Mouse (Mus musculus) forebrain, embryonic 13.5 days (tissue): ENCODE data around the gene Actl11. TPM values are rescaled to one million over a fixed set of nuclear protein-coding genes. Genes with fewer than 3 reads are reported as not detected.

Experiments
- ATAC-seq: fragments of 200-750 bp; cut with Nextera tagmentation; 2 replicates; pipeline ENCODE4 v1.8.0; 2017
- H3K27ac ChIP-seq: fragments of 300-500 bp; sonication (generic); 2 replicates; pipeline ENCODE4 v1.5.1; 2015; ENCODE audit warnings: inconsistent platforms, mild to moderate bottlenecking, moderate library complexity
- H3K27me3 ChIP-seq: fragments of 300-500 bp; sonication (generic); 2 replicates; pipeline ENCODE4 v1.6.1; 2015; ENCODE audit warnings: mild to moderate bottlenecking, inconsistent platforms
- H3K36me3 ChIP-seq: fragments of 300-500 bp; sonication (generic); 2 replicates; pipeline ENCODE4 v1.6.1; 2015; ENCODE audit warnings: mild to moderate bottlenecking, inconsistent platforms; ENCODE audit not compliant: poor library complexity, severe bottlenecking
- H3K4me1 ChIP-seq: fragments of 300-500 bp; sonication (generic); 2 replicates; pipeline ENCODE4 v1.6.1; 2015; ENCODE audit warnings: inconsistent platforms
- H3K4me2 ChIP-seq: fragments of 300-500 bp; sonication (generic); 2 replicates; pipeline ENCODE4 v1.6.1; 2015; ENCODE audit warnings: inconsistent platforms, mild to moderate bottlenecking, moderate library complexity
- H3K4me3 ChIP-seq: fragments of 300-500 bp; sonication (generic); 2 replicates; pipeline ENCODE4 v1.5.1; 2015; ENCODE audit warnings: mild to moderate bottlenecking, inconsistent platforms
- H3K9ac ChIP-seq: fragments of 300-500 bp; sonication (generic); 2 replicates; pipeline ENCODE4 v1.6.1; 2015; ENCODE audit warnings: mild to moderate bottlenecking, inconsistent platforms
- H3K9me3 ChIP-seq: fragments of 300-500 bp; sonication (generic); replicated peaks from 2 replicates; pipeline ENCODE4 v1.6.1; 2016; ENCODE audit warnings: inconsistent platforms
- WGBS: fragments of 180-500 bp; shearing (Covaris S2); methylation state at CpG from one replicate; pipeline ENCODE4 v1.1.7; 2015; 5-methylcytosine and 5-hydroxymethylcytosine counted together
- polyA plus RNA-seq: library from polyadenylated mRNA; unstranded; fragments of >200 nt; fragmentation: Nextera tagmentation; extraction: Ambion mirVana; gene quantifications from 2 replicates; pipeline ENCODE4 v1.2.1, GENCODE M21; 2015

Gene Actl11
- polyA plus RNA-seq, 1 experiment from 2014 or later = not detected

DNA sequence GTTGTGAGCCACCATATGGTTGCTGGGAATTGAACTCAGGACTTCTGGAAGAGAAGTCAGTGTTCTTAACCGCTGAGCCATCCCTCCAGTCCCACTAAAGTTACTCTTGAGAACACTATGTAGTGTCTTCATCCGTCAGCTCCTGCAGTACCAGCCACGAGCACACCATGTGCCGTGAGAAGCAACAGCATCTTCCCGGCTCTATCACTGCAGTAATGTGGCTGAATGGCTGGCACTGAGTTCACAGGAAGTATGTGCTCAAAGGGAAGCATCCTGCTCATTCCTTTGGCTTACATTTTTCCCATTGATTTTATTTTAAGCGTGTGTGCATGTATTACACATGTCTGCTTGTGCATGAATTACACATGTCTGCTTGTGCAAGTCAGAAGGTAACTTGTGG is 39.2 kb downstream of the Actl11 start:
- WGBS = 92% methylated on average over 6 of the region's 6 CpGs
- Histone ChIP-seq H3K27ac (no peak overlapping the region), H3K9ac (no peak overlapping the region), H3K27me3 (no peaks in the 10 kb centered on the region), H3K4me3 (no peak overlapping the region), H3K4me1 (no peaks in the 10 kb centered on the region), H3K4me2 (no peak overlapping the region), H3K36me3 (peaks cover 65% of the 10 kb centered on the region), H3K9me3 (no peaks in the 10 kb centered on the region)
- no peak for ATAC-seq

GRCm38 (mm10) chr9:107968531-107968930 is 40.3 kb downstream of the Actl11 start:
- H3K4me2 ChIP-seq = no peak overlapping the region
- H3K4me1 ChIP-seq = no peaks in the 10 kb centered on the region
- H3K9ac ChIP-seq = no peak overlapping the region
- 94% methylated on average over 7 of the region's 7 CpGs for WGBS
- peaks cover 55% of the 10 kb centered on the region for H3K36me3 ChIP-seq
- no peak overlapping the region for H3K4me3 ChIP-seq
- H3K9me3 ChIP-seq = no peaks in the 10 kb centered on the region
- H3K27me3 ChIP-seq = no peaks in the 10 kb centered on the region
- H3K27ac ChIP-seq = no peak overlapping the region
- ATAC-seq = no peak

DNA sequence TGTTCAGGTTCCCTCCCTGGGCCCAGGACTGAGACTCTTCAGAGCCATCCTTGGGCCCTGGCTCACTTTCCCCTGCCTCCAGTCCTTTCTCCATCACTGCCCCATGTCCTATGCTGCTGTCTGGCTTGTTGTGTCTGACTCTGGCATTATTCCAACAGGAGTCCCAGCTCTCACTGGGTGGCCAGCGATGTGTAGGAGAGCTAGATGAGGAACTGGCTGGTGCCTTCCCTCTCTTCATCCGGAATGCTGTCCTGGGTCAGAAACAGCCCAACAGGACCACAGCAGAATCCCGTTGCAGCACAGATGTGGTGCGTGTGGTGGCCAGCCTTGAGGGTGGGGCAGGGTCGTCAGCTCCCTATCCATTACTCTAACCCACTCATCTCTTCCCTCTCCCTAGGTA is 42.0 kb downstream of the Actl11 start:
- H3K27ac ChIP-seq = no peak overlapping the region
- WGBS = 91% methylated on average over 5 of the region's 5 CpGs
- H3K4me3 ChIP-seq = no peak overlapping the region
- no peaks in the 10 kb centered on the region for H3K27me3 ChIP-seq
- no peak overlapping the region for H3K9ac ChIP-seq
- peaks cover 39% of the 10 kb centered on the region for H3K36me3 ChIP-seq
- ATAC-seq = no peak
- H3K9me3 ChIP-seq = no peaks in the 10 kb centered on the region
- H3K4me2 ChIP-seq = no peak overlapping the region
- H3K4me1 ChIP-seq = no peaks in the 10 kb centered on the region

GRCm38 (mm10) chr9:107971690-107972541 is 43.6 kb downstream of the Actl11 start:
- Histone ChIP-seq H3K36me3 (peaks cover 38% of the 10 kb centered on the region), H3K9ac (no peak overlapping the region), H3K4me1 (no peaks in the 10 kb centered on the region), H3K9me3 (no peaks in the 10 kb centered on the region), H3K4me3 (no peak overlapping the region), H3K27ac (no peak overlapping the region), H3K4me2 (no peak overlapping the region), H3K27me3 (no peaks in the 10 kb centered on the region)
- no peak for ATAC-seq
- WGBS = 88% methylated on average over 8 of the region's 8 CpGs

- Histone ChIP-seq H3K4me2 (no peak overlapping the region), H3K4me3 (no peak overlapping the region), H3K4me1 (no peaks in the 10 kb centered on the region), H3K9ac (no peak overlapping the region), H3K27ac (no peak overlapping the region), H3K27me3 (no peaks in the 10 kb centered on the region), H3K9me3 (no peaks in the 10 kb centered on the region), H3K36me3 (peaks cover 24% of the 10 kb centered on the region)
- 88% methylated on average over 10 of the region's 10 CpGs for WGBS
- ATAC-seq = no peak
Measured at GRCm38 (mm10) chr9:107974491-107975171, 46.4 kb downstream of the Actl11 start.

DNA sequence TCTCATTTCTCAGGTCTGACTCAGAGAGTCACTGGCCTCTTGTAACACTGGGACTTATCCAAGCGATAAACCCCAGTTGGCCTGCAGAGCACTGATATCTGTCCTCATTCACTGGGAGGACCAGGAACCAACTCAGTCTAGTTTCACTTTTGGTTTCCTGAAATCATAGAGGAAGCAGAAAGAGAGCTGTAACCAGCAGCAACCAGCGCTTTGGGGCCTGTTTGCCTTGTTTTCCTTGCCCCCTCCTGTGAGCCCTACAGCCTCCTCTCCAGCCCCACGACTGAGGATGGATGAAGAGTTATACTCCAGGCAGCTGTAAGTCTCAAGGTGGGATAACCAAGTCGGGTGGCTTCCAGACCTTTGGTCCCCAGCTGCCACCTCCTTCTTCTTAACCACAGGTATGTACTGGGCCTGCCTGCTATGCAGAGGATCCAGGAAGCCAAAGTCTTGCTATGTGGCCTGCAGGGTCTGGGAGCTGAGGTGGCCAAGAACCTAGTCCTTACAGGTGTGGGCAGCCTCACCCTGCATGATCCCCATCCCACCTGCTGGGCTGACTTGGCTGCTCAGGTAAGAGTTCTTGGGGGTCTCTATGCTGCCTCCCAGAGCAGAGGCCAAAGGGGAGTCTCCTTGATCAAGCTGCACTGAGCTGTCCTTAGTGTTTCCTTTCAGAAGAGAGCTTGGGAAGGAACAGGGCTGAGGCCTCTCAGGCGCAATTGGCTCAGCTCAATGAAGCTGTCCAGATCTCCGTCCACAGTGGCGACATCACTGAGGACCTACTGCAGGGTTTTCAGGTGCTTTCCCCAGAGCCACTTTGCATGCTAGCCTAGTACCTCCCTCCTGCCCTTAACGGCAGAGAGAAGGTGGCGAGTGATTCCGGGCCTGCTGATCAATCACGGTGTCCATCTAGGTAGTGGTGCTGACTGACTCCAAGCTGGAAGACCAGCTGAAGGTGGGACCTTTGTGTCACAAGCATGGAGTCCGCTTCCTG is 47.4 kb downstream of the Actl11 start, which contains the start of gene Uba7:
Gene Uba7, plus strand, starts transcription at position 107 of the 988 bp plus-strand sequence.
- Histone ChIP-seq H3K4me2 (no peak within 1 kb of the TSS), H3K4me1 (no peaks in the 10 kb centered on the region), H3K27ac (no peak within 1 kb of the TSS), H3K36me3 (peaks cover 13% of the 10 kb centered on the region), H3K4me3 (no peak within 1 kb of the TSS), H3K27me3 (no peaks in the 10 kb centered on the region), H3K9me3 (no peaks in the 10 kb centered on the region), H3K9ac (no peak within 1 kb of the TSS)
- WGBS = 73% methylated on average over 12 of the region's 12 CpGs
- ATAC-seq = no peak

- Histone ChIP-seq H3K9ac (no peak overlapping the region), H3K4me1 (peaks cover 25% of the 10 kb centered on the region), H3K27me3 (peaks cover under 1% of the 10 kb centered on the region; the same call in 1 of the 2 replicates), H3K4me2 (no peak overlapping the region), H3K36me3 (no peaks in the 10 kb centered on the region), H3K27ac (no peak overlapping the region), H3K9me3 (no peaks in the 10 kb centered on the region), H3K4me3 (no peak overlapping the region)
- ATAC-seq = no peak
- WGBS = 85% methylated on average over 12 of the region's 12 CpGs
Measured at GRCm38 (mm10) chr9:107978815-107979214, 50.5 kb downstream of the Actl11 start.

Other genes with a start within 250 kb of the Actl11 start
- 1.3 and 1.8 TPM in 2 replicates for gene Gnat1, start 248.8 kb upstream of the Actl11 start, polyA plus RNA-seq
- 6.8 and 7.7 TPM in 2 replicates for gene Sema3f, start 218.0 kb upstream of the Actl11 start, polyA plus RNA-seq
- gene Rbm5, start 157.5 kb upstream of the Actl11 start, polyA plus RNA-seq = 256 and 261 TPM in 2 replicates
- gene Rbm6, start 55.2 kb upstream of the Actl11 start, polyA plus RNA-seq = 125 and 129 TPM in 2 replicates
- 18.9 and 20.6 TPM in 2 replicates for gene Mon1a, start 40.3 kb upstream of the Actl11 start, polyA plus RNA-seq
- gene Mst1r, start 21.6 kb upstream of the Actl11 start, polyA plus RNA-seq = 0.46 and 0.74 TPM in 2 replicates
- gene Camkv, start 7.2 kb downstream of the Actl11 start, polyA plus RNA-seq = 23.6 and 27.2 TPM in 2 replicates
- 21.7 and 23.6 TPM in 2 replicates for gene Traip, start 21.7 kb downstream of the Actl11 start, polyA plus RNA-seq
- 2.7 and 3.1 TPM in 2 replicates for gene Uba7, start 47.0 kb downstream of the Actl11 start, polyA plus RNA-seq
- 0.44 and 0.62 TPM in 2 replicates for gene Gm20661, start 54.6 kb downstream of the Actl11 start, polyA plus RNA-seq
- 10.8 and 11.1 TPM in 2 replicates for gene Inka1, start 57.4 kb downstream of the Actl11 start, polyA plus RNA-seq
- 0.69 and 1.3 TPM in 2 replicates for gene Cdhr4, start 64.0 kb downstream of the Actl11 start, polyA plus RNA-seq
- 0.52 TPM in 1 of 2 replicates, not detected in the other for gene Gm20662, start 67.9 kb downstream of the Actl11 start, polyA plus RNA-seq
- gene Ip6k1, start 74.0 kb downstream of the Actl11 start, polyA plus RNA-seq = 73.6 and 83.9 TPM in 2 replicates
- gene Gmppb, start 120.8 kb downstream of the Actl11 start, polyA plus RNA-seq = 20.8 and 24.4 TPM in 2 replicates
- 2.1 and 3.0 TPM in 2 replicates for gene Amigo3, start 124.7 kb downstream of the Actl11 start, polyA plus RNA-seq
- gene Mst1, start 152.0 kb downstream of the Actl11 start, polyA plus RNA-seq = not detected in 2 replicates
- 32.6 and 39.5 TPM in 2 replicates for gene Rnf123, start 154.9 kb downstream of the Actl11 start, polyA plus RNA-seq
- 49.9 and 60.2 TPM in 2 replicates for gene Apeh, start 166.1 kb downstream of the Actl11 start, polyA plus RNA-seq